Mouse (Mus musculus) T-helper 2 cell (primary cell): Measurements from ENCODE around the gene Daam1.

Experiments used
- in situ Hi-C: fragments of 300-600 bp; cut with MboI, MseI; formaldehyde crosslinking; loops from one replicate; pipeline ENCODE4 v1.15.1; 2025; ENCODE audit warnings: high pct_unique_total_duplicates

Daam1 gene

DNA sequence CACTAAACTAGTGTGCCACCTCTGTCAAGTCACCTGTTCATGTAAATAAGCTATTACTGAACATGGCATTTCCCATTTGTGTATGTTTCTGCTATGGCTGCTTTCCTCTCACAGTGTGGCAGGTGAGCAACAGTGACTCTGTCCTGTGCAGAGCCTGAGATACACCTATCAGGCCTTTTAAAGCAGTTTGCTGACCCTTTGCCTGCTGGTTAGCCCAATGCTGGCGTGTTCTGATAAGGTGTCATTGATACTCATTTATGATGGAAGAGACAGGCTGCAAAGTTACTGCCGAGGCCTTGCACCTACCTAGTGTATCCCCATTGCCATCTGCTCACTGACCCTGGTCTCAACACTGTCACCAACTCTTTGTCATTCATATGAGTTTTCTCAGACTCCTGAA lies 99.0 kb downstream of the Daam1 start:
- in situ Hi-C loops = no loop called here

DNA sequence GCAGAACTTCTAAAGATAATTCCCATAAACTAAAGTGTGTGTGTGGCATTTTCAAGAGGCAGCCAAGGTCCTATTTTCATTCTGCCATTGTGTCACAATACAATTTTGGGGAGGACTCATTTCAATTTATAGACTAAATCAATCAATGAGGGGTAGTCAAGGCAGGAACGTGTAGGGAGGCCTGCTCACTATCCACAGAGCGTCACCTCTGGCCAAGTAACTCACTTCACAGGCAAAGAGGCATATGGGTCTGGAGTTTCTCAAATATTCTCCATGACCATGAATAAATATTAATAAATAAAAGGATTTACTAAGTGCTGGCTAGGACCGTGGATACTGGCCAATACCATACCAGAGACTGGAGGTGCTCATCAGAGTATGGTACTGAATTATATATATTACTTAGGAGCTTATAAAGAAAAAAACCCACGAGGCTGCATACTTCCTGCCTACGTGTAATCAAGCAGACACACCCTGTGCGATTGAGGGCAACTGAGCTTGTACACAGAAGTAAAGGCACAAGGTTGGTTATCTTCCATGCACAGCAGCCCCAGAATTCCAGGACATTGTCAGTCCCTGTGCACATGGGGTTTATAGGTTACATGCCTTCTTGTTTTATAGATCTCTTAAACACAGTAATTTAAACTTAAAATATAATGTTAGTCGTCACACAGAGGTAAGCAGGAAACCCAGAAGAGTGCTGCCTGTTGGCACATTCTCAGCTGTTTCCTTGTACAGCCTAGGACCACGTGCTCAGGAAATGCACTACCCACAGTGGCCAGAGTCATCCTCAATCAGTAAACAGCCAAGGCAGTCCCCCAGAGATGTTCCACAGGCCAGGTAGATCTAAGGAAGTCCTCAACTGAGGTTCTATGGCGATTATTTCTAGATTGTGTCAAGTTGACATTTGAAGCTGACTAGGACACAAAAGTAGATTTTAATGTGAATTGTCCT lies 101.8 kb downstream of the Daam1 start:
- in situ Hi-C loops = no loop called here

DNA sequence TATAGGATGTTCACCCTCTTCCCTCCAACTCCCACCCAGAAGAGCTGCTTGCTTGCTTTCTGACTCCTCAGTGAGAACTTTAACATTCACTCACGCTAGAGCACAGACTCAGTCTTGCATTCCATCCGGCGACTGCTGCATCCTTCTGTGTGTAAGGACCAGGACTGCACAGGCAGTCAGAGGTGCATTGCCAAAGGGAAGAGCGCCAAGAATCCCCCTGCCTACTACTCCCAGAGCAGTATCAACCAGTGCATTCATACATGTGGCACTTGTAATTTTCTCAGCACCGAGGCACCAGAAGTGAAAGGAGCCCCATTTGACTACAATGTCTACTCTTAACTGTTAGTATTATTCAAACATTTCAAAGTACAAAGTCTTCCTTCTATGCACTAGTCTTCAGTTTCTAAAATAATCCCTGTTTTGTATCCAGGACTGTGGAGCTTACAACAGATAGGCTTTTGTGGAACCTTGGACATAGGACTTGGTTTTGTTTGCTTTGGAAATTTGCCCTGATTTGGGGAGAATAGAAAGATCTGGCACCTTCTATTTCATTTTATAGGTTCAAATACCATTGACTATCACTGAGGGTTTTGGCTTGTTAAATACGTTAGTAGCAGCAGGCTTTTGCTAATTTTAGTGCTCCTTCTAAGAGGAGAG lies 103.2 kb downstream of the Daam1 start:
- in situ Hi-C loops = no loop called here

DNA sequence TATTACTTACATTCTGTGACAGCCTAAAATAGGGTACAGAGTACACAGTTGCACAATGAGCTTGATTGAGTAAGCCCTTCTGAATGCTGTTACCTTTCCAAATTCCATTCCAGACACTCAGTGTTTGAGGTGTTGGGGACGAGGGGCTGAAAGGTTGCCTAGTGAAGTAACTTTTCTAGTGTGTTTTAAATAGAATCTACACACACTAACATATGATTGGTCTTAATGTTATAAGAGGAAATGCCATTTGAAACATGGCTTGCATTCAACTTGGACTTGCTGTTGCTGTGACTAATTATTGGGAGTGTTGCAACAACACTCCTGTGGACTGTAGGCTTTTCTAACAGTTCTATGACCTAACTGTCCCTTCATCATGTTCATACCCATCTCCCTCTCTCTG lies 105.8 kb downstream of the Daam1 start:
- in situ Hi-C loops = no loop called here

DNA sequence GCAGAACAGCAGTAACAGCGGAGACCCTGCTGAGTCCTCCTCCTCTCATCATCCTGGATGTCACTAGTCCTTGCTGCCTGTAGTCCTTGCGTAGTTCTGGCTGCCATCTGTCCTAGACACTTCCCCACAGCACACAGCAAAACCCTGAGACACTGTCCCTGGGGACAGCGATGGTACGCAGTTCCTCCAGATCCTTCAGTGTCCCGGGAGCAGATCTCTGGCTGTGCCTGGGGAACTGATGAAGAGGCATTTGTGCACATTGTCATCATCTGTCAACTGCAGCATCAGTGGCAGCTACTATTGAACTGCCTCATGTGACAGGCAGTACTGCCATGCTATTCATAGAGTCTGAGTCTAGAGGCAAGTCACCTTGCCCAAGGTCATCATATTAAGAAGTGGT lies 107.6 kb downstream of the Daam1 start:
- in situ Hi-C loops = no loop called here

DNA sequence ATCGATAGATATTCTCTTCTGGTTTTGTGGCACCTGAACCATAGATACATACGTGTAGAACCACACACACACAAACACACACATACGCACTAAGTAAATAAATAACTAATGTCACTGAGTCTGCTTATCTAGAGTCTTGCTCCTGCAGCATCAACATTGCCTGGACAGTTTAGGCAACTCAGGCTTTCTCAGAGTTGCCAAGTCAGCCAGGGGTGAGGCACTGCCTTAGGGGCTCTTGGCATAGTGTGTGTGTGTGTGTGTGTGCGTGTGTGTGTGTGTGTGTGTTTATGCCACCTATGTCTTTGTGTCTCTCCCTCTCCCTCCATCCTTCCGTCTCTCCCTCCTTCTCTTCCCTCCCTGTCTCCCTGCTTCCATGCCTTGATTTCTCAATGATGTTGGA lies 110.4 kb downstream of the Daam1 start:
- in situ Hi-C loops = no loop called here

DNA sequence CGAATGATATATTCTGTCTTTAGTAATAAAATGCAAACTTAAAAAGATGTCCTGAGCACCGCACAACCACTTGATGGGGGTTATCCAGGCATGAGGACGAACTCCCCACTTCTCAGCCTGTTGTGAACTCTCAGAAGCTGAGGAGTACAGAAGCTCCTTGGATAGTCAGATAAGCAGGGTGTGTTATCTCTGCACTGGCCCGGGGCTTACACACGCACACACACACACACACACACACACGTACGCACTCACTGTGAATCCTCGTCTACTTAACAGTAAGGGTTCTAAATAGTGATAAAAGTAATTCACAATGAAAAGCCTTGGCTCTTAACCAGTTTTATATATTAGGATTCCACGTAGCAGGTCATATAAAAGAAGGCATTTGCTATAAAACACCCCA lies 112.2 kb downstream of the Daam1 start:
- in situ Hi-C loops = no loop called here

- in situ Hi-C loops = no loop called here
Measured at GRCm38 (mm10) chr12:71943646-71944045, 112.8 kb downstream of the Daam1 start.

GRCm38 (mm10) chr12:71945844-71946243 lies 115.0 kb downstream of the Daam1 start:
- in situ Hi-C loops = no loop called here

DNA sequence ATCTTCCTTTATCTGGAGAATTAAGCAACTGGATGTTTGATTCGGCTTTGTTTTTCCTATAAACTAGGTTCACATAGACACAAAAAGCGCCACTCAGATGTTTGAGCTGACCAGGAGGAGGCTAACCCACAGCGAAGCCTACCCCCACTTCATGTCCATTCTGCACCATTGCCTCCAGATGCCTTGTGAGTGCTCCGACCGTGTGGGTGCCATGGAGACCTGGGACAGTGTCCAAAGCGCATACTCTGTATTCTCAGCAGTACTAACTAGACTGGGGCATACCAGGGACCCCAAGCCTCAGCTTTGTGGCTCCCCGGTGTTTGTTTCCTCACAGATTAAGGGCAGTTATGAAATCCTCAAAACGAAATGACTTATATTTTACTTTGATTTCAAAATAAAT lies 115.6 kb downstream of the Daam1 start:
- in situ Hi-C loops = no loop called here

- in situ Hi-C loops = no loop called here
Measured at GRCm38 (mm10) chr12:71948972-71949371, 118.1 kb downstream of the Daam1 start.

- in situ Hi-C loops = no loop called here
Measured at GRCm38 (mm10) chr12:71949606-71950005, 118.7 kb downstream of the Daam1 start.

DNA sequence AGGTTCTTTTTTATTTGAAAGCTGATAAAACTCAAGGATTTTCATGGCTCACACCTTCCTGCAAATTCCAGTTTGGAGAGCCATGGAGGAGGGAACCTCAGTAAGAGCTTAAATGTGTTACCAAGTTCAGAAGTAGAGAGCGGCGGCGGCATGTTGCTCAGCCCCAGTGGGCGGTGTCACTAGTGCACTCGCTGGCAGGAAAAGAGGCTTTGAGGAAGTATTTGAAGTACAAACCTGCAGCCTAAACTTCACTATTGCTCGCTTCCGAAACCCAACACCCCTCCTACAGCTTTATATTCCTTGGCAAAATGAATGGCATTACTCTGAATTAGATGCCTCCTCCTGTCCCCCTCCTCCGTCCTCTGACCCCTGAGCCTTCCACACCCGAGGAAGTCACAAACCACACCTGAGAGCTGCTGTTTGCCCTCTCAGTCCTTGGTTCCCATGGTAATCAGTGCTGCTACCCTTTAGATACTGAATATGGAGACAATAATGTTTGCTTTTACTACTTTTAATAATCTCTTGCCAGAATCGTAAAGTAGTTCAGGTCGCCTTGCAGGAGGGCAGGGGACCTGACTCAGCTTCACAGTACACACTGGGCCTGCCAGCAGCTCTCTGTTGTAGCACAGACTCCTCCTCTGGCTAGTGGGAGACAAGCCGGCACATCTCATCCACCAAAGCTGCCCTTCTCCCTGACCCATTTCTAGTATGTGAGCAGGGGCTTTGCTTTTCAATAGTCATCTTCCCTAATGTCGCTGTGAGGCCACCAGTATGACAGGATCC lies 119.4 kb downstream of the Daam1 start:
- in situ Hi-C loops = no loop called here

- in situ Hi-C loops = no loop called here
Measured at GRCm38 (mm10) chr12:71954180-71954935, 123.5 kb downstream of the Daam1 start.

DNA sequence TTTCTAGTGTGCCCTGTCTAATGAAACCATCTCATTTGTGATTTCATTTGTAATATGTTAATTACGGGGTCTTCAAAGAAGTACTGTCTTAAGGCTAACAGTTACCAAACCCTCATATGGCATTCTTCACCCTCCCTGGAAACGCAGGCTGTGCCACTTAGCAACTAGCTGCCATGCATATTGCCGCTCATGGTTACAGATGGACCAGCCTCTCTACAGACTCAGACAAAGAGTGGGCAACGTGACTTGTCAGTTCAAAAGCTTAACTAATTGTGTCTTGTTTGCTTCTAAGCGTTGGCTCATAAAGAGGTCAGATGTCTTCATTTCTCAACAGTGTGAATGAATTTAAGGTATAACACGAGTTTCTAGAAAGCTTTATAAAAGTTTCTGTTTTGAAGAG lies 126.1 kb downstream of the Daam1 start:
- in situ Hi-C loops = no loop called here

DNA sequence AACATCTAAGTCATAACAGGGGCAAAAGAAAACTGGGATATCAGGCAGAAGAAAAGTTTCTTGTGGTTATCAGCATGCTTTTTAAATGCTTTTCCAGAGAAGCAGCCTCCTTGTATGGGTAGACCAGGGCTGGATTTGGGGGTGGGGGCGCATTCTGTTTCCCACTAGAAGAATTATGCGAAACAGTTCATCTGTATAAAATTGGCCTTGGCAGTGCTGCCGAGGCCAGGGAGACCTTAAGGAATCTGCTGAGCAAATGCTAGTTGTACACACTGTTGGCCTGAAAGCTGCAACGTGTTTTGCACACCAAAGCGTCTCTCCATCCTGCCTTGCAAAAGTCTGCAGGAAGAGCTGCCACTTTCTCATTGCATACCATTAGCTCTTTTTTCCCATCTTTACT lies 126.6 kb downstream of the Daam1 start:
- in situ Hi-C loops = no loop called here

GRCm38 (mm10) chr12:71959351-71959991 lies 128.6 kb downstream of the Daam1 start:
- in situ Hi-C loops = no loop called here

DNA sequence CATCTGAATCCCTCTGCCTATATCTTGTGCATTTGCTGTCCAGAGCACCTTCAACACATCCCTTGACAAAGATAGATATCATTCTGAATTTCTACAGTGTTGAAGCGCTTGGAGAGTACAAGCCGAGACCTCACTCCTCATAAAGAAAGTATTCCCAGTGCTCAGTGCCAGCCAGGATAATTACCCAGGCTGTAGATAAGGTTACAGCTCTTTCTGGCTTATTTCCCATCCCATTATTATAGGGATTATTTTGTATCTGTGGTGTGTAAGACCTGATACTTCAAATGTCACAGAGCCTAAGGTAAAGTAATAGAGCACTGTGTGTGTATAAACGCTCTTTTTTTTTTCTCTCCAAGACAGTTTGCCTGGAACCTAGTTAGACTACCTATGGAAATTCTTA lies 130.8 kb downstream of the Daam1 start:
- in situ Hi-C loops = no loop called here

DNA sequence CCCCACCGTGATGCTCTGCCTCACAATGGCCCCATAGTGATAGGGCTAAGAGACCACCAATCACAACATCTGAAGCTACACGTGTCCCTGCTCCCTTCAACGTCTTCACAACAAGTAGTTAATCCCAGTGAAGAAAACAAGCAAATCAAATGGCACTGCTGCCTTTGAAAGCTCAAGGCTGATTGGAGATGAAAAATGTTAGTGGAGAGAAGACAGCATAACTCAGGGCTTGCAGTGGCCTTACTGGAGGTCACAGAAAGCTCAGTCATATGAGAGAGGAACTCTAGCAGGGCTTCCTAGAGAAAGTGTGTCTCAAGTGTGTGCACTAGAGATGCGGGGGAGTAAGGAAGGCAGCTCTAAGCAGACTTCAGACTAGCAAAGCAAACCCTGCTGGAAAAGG lies 131.7 kb downstream of the Daam1 start:
- in situ Hi-C loops = no loop called here

GRCm38 (mm10) chr12:71968592-71968991 lies 137.7 kb downstream of the Daam1 start:
- in situ Hi-C loops = no loop called here

DNA sequence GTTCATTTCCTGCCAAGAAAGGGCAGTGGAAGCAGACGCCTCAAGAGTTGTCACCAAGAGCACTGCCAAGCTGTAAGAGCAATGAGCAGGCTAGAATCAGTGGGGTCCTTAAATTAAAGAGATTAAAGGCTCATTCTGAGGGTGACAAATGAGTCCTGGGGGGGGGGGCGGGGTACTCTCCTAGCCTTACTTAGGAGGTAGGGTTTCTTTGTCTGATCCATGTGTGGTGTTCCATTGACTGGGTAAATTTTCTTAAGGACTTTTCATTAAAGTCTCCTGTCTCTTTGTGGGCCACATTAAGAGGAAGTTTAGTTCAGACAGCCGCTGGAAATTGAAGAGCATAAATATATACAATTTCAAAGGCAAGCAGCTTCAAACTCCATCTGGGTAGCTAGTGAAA lies 138.1 kb downstream of the Daam1 start:
- in situ Hi-C loops = no loop called here
